Mouse (Mus musculus) retina, postnatal 1 day (tissue): ENCODE results near the gene Nrp1.
A peak's percentile ranks its signal among the peaks of the same experiment; 100 is the strongest.

Experiments
- DNase-seq: peaks from one replicate; pipeline ENCODE4 v3.0.0-alpha.2; 2012

The Nrp1 gene

GRCm38 (mm10) chr8:128371789-128372188 is 13.4 kb downstream of the Nrp1 start:
- DNase-seq, result no peak

GRCm38 (mm10) chr8:128372724-128373123 is 14.3 kb downstream of the Nrp1 start:
- DNase-seq, result peak; percentile 71

GRCm38 (mm10) chr8:128373418-128373817 is 15.0 kb downstream of the Nrp1 start:
- no peak for DNase-seq

- DNase-seq, result no peak
Observed at GRCm38 (mm10) chr8:128375291-128375690, 16.9 kb downstream of the Nrp1 start.

DNA sequence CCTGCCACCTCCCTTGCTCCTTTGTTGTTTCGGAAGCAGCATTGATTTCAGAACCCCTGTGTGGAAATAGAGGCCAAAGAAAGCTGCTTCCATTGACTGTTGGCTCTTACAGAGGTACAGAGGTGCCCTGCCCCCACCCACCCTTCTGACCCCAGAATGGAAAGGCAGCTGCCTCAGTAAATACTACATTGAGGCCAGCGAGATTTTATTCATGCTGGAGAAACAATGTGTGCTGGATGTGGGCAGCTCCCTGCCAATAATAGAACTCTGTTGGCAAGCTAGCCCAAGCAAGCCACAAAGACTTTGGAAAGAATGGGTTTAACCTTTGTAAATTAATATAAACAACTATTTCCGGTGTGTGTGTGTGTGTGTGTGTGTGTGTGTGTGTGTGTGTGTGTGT is 24.8 kb downstream of the Nrp1 start:
- peak; percentile 27 for DNase-seq

GRCm38 (mm10) chr8:128384366-128384765 is 26.0 kb downstream of the Nrp1 start:
- DNase-seq, result no peak

GRCm38 (mm10) chr8:128384921-128385332 is 26.5 kb downstream of the Nrp1 start:
- DNase-seq, result peak; percentile 66

DNA sequence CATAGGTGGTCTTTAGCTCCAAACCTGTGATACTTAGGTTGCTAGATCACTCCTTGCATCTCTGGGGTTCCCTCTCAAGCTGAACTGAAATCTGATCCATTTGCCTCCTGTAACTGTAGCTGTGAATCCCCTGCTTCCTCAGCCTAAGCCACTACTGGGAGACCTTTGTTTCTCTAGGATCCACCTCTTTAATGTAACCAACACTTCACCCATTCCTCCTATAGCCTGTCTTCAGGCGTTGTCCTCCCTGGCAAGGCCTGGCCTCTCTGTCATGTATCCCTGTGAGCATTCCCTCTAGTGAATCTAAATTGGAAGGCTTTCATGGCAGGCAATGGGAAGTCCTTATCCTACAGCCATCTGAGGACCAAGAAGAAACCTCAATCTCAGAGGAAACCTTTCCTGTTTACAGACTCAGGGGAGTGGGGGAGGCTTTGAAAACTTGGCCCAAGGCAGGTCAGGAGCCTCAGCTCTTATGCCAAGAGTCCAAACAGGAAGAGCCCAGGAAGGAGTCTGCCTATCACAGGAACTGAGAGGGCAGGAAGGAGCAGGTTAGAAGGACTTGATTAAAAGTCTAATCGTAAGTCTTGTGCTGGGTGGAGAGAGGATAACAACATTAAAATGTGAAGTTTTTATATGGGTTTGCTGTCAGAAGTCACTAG is 28.7 kb downstream of the Nrp1 start:
- no peak for DNase-seq

GRCm38 (mm10) chr8:128390759-128391158 is 32.4 kb downstream of the Nrp1 start:
- no peak for DNase-seq

DNA sequence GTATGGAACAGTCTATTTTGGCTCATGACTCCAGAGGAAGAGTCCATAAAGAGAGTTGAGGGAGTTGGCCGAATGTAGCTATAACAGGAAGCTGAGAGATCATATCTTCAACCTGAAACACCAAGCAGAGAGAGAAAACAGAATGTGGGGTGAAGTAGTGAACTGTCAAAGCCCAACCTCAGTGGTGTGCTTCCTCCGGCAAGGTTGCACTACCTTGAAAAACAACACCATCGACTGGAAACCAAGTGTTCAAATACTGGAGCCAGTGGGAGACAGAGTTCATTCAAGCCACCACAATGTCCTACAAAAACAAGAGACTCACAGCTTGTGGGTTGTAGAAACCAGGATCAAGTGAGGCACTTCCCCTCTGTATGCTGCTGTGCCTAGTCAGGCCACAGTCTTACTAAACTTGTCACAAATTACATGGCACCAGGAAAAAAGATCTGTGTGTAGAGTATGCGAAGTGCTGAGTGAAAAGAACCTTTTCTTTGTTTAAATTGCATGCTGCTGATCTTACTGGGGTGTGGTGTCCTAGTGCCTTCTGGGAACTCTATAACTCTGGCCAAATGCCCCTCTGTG is 32.9 kb downstream of the Nrp1 start:
- no peak for DNase-seq

DNA sequence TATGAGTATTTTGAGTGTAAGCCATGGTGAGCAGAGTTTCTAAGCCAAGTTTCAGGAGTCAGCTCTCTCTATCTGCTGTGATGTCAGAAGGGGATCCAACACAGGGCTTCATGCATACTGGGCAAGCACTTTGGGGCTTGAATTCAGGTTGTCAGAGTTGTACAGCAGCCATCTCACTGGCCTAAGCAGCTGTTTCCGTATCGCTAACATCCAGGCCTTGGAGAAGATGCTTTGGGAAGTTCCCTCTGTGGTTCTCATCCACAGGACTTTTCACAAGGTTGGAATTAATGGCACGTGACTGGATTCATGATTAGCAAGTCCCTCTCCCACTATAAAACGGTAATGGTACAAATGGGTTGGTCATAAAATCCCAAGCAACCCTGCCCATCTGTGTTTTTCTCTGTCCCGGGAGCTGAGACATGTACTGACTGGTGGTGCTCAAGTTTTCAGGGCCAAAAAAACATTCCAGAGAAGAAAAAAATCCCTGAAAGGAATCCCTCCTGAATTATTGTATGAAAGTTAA is 36.3 kb downstream of the Nrp1 start:
- no peak for DNase-seq

DNA sequence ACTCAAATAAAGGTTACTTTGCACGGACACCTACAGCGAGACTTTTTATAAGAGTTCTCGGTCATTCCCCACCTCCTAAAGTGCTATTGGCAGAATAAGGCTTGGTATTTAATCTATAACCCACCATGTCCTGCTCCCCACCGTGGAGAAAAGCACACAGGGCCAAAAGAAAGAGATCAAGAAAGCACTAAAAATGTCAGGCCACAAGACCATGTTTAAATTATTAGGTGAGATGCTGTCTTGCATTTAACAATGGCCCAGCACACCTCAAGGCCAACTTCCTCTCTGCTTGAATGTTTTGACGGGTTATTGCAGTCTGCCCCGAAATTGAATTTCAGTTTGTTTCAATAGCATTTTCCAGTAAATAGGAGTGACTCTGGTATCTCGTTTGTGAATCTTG is 38.6 kb downstream of the Nrp1 start:
- no peak for DNase-seq

- no peak for DNase-seq
Observed at GRCm38 (mm10) chr8:128397441-128397840, 39.0 kb downstream of the Nrp1 start.

DNA sequence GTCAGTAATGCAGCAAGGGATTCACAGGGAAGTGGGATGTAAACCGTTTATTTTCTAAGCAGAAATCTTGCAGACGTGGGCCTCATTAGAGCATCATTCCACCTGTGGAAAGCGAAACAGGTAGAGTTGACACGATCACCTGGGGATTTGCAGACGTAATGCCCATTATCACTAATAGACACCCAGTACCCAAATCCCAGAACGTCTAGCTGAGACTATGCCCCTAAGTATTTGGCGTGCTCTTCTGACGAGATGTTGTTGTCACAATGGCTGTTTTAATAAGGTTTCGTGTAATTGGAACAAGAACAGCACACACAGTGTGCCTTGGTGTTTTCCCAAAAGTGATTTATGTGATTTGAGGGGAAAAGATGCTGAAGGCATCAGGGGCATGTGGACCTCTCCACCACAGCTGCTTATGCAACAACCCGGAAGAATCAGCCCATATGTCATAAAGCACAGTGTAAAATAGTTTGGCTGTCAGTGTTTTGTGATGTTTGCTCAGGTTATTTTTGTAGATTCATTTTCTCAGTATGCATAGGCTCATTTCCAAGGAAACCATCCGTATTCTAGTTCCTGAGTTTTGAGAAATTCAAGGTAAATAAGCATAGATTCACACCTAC is 40.2 kb downstream of the Nrp1 start:
- no peak for DNase-seq

- no peak for DNase-seq
Observed at GRCm38 (mm10) chr8:128400286-128400685, 41.9 kb downstream of the Nrp1 start.

DNA sequence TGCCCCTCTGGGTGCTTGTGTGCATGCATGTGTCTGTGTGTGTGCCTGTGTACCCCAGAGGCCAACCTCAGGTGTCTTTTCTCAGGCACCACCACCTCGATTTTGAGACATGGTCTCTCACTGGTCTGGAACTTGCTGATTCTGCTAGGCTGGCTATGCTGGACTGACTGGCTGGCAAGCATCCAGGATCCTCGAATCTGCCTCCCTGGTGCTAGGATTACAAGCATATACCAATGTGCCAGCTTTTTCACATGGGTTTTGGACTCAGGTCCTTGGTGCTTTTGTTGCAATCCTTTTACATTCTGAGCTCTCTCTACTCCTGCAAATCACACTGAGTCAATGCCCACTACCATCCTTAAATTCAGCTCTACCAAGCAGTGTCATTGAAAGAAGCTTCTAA is 46.5 kb downstream of the Nrp1 start:
- no peak for DNase-seq

DNA sequence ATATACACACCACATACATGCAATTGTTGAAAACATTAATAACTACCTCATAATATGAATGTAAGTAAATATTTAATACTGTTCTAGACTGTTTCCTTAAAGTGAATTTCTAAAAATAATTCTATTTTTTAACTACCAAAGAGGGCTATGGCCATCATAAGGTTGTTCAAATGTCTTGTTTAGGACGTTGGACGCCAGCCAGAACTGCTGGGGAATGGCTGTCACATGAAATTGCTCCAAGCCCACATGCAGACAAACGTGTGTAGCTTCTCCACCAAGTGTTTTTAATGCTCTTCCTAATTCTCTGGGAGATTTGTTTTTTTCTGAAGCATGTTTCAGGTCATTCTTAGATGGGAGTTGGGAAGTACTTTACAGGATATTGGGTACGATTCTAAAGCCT is 55.0 kb downstream of the Nrp1 start:
- DNase-seq, result peak; percentile 12

DNA sequence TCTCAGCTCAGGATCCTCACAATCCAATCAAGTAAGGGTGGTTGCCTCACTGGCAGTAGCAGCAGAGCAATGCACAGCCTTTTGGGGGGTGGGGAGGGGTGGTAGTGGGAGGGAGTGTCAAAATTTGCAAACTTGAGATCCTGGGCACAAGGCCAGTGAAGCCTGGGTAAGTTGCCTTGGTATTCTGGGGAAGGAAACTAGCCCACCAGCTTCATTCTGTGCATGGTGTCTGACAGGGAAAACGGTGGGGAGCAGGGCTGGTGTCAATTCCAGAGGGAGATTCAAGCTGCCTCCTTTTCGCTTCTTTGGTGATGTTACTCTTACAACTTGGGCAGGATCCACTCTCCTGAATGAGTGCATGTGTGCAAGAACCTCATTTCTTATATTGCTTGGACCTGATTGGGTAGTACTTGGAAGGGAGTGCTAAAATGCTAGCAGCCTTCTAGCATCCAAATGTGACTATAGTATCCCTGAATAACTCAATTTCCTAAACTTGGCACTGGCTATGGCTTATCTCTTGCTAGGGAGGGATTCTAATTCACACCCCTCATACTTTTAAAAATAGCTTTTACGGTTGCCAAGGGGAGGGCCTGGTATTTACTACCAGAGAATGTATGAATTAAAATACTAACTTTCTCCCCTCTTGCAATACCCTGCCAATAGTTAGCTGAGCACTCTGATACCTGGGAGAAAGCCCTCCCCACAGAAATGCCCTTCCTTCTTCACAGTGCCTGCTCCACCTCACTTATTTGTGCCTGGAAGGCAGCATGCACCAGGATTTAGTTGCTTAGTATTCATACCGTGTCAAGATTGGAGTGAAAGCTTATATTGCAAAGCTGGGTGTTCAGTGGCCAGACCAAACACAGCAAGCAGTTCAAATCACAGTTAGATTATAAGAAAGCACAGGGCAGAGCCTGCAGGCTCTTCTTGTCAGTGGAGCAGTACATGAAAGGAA is 57.6 kb downstream of the Nrp1 start:
- peak; percentile 42 for DNase-seq

GRCm38 (mm10) chr8:128416896-128417295 is 58.5 kb downstream of the Nrp1 start:
- DNase-seq, result peak; percentile 40

GRCm38 (mm10) chr8:128417956-128418796 is 59.8 kb downstream of the Nrp1 start:
- DNase-seq, result peak; percentile 79

GRCm38 (mm10) chr8:128419984-128420383 is 61.6 kb downstream of the Nrp1 start:
- DNase-seq, result no peak

DNA sequence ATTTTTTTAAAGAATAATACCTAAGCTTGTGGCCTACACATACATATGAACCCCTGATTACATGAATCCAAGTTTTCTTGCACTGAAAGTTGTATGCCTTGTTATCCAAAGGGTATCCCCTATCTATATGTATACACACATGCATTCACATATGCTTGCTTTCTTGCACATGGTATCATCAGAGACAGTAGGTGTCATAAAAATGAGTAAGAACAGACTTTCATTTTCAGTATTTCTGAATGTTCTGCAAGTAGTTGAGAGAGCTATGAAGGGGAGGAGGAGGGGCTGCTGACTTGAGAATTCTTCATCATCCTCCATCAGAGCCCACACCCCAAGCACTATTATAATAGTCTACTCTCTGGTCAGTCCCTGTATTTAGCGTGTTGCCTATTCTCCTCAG is 62.0 kb downstream of the Nrp1 start:
- no peak for DNase-seq
